Mouse (Mus musculus) CH12.LX (cell line): ENCODE data around the gene Cyth3. TPM values are rescaled to one million over a fixed set of nuclear protein-coding genes. Genes with fewer than 3 reads are reported as not detected.

Source experiments
- DNase-seq: peaks from one replicate; pipeline ENCODE4 v3.0.0-alpha.2; 2013; ENCODE audit errors: extremely low read depth
- H3K27ac ChIP-seq: 2 replicates; pipeline ENCODE4 v1.5.1; 2012; ENCODE audit warnings: low read depth, mild to moderate bottlenecking, control low read depth, moderate library complexity; ENCODE audit not compliant: insufficient read depth
- H3K27me3 ChIP-seq: replicated peaks from 2 replicates; pipeline ENCODE3; 2012; ENCODE audit warnings: inconsistent platforms
- H3K36me3 ChIP-seq, 2 experiments: replicated peaks in 1 of 2; 2 replicates each; pipeline versions ENCODE3 to v1.6.1; 2012; ENCODE audit warnings: inconsistent platforms in 1 of 2, low read length in 1 of 2, mild to moderate bottlenecking in 1 of 2, mixed read lengths in 1 of 2, moderate library complexity in 1 of 2; ENCODE audit not compliant: control insufficient read depth in 1 of 2, insufficient read depth in 1 of 2
- H3K4me1 ChIP-seq, 2 experiments: 2 replicates each; pipeline ENCODE4 v1.6.1; 2012; ENCODE audit warnings: inconsistent platforms in 1 of 2, moderate library complexity in 1 of 2; ENCODE audit not compliant: insufficient read depth in 2 of 2, control insufficient read depth in 1 of 2
- H3K4me2 ChIP-seq: 2 replicates; pipeline ENCODE4 v1.6.1; 2012; ENCODE audit warnings: low read depth, mild to moderate bottlenecking, control low read depth; ENCODE audit not compliant: poor library complexity, insufficient read depth, severe bottlenecking
- H3K4me3 ChIP-seq, 3 experiments: fragments of 150-350 bp in 1 of 3; sonication (generic) in 1 of 3; replicated peaks in 1 of 3; 2 replicates each; pipeline versions ENCODE3 to v1.5.1; 2011 to 2012; ENCODE audit warnings: low read depth in 2 of 3, low read length in 2 of 3, mild to moderate bottlenecking in 2 of 3, moderate library complexity in 2 of 3, control low read depth in 1 of 3, improper control_type of control experiment in 1 of 3, inconsistent platforms in 1 of 3, mixed read lengths in 1 of 3; ENCODE audit not compliant: poor library complexity in 1 of 3
- H3K79me2 ChIP-seq: replicated peaks from 2 replicates; pipeline ENCODE4 v1.6.1; 2012; ENCODE audit warnings: mild to moderate bottlenecking, moderate library complexity; ENCODE audit not compliant: control insufficient read depth, poor library complexity, insufficient read depth, severe bottlenecking; ENCODE audit errors: extremely low read depth
- H3K9ac ChIP-seq: 2 replicates; pipeline ENCODE4 v1.6.1; 2012; ENCODE audit warnings: low read depth, mild to moderate bottlenecking, control low read depth, moderate library complexity; ENCODE audit not compliant: insufficient read depth
- H3K9me3 ChIP-seq: replicated peaks from 2 replicates; pipeline ENCODE3; 2012; ENCODE audit warnings: low read length, inconsistent platforms, mixed read lengths
- BHLHE40 ChIP-seq: IDR thresholded peaks from 2 replicates; pipeline ENCODE4 v1.6.1; 2011; ENCODE audit warnings: mild to moderate bottlenecking, low read depth, low read length, improper control_type of control experiment
- E2F4 ChIP-seq: IDR thresholded peaks from 2 replicates; pipeline ENCODE4 v1.6.1; 2011; ENCODE audit warnings: low read depth, low read length, improper control_type of control experiment; ENCODE audit not compliant: insufficient replicate concordance
- ELF1 ChIP-seq: IDR thresholded peaks from 2 replicates; pipeline ENCODE4 v1.6.1; 2014; ENCODE audit warnings: low read depth, mild to moderate bottlenecking, inconsistent platforms, low read length, improper control_type of control experiment
- EP300 ChIP-seq: IDR thresholded peaks from 2 replicates; pipeline ENCODE4 v1.6.1; 2011; ENCODE audit warnings: low read length, improper control_type of control experiment
- HCFC1 ChIP-seq: IDR thresholded peaks from 2 replicates; pipeline ENCODE4 v1.6.1; 2012; ENCODE audit warnings: low read depth, mild to moderate bottlenecking, inconsistent platforms, low read length, improper control_type of control experiment
- JUND ChIP-seq: conservative IDR thresholded peaks from 2 replicates; pipeline ENCODE4 v1.6.1; 2011; ENCODE audit warnings: low read depth, low read length, improper control_type of control experiment
- MAFK ChIP-seq: IDR thresholded peaks from 2 replicates; pipeline ENCODE4 v1.6.1; 2011; ENCODE audit warnings: low read length, improper control_type of control experiment; ENCODE audit not compliant: insufficient replicate concordance
- MAX ChIP-seq: IDR thresholded peaks from 2 replicates; pipeline ENCODE4 v1.6.1; 2011; ENCODE audit warnings: low read length, improper control_type of control experiment
- MAZ ChIP-seq: IDR thresholded peaks from 2 replicates; pipeline ENCODE4 v1.6.1; 2012; ENCODE audit warnings: low read depth, mild to moderate bottlenecking, inconsistent platforms, low read length, improper control_type of control experiment, moderate library complexity
- MXI1 ChIP-seq: IDR thresholded peaks from 2 replicates; pipeline ENCODE4 v1.6.1; 2011; ENCODE audit warnings: mild to moderate bottlenecking, low read depth, low read length, improper control_type of control experiment
- POLR2A ChIP-seq: IDR thresholded peaks from 2 replicates; pipeline ENCODE4 v1.6.1; 2011; ENCODE audit warnings: low read depth, mild to moderate bottlenecking, improper control_type of control experiment, low read length
- SIN3A ChIP-seq: IDR thresholded peaks from 2 replicates; pipeline ENCODE4 v1.6.1; 2012; ENCODE audit warnings: low read length, improper control_type of control experiment, inconsistent platforms
- SMC3 ChIP-seq: IDR thresholded peaks from 2 replicates; pipeline ENCODE4 v1.6.1; 2011; ENCODE audit warnings: low read depth, low read length, improper control_type of control experiment
- TBP ChIP-seq: conservative IDR thresholded peaks from 2 replicates; pipeline ENCODE4 v1.6.1; 2011; ENCODE audit warnings: low read depth, low read length, improper control_type of control experiment
- TCF12 ChIP-seq: IDR thresholded peaks from 2 replicates; pipeline ENCODE4 v1.6.1; 2014; ENCODE audit warnings: low read depth, mild to moderate bottlenecking, inconsistent platforms, low read length, improper control_type of control experiment
- USF1 ChIP-seq: IDR thresholded peaks from 2 replicates; pipeline ENCODE4 v1.6.1; 2014; ENCODE audit warnings: low read depth, mild to moderate bottlenecking, inconsistent platforms, low read length, improper control_type of control experiment
- ZNF384 ChIP-seq: IDR thresholded peaks from 2 replicates; pipeline ENCODE4 v1.6.1; 2012; ENCODE audit warnings: low read depth, low read length, improper control_type of control experiment, inconsistent platforms
- dilution Hi-C: fragments of 300-500 bp; cut with MboI; formaldehyde crosslinking; loops from 2 replicates; pipeline ENCODE4 v1.14.3; 2020; ENCODE audit warnings: low sequenced_read_pairs; ENCODE audit not compliant: extremely low pct_unique_long_range_greater_than_20kb, extremely low pct_ligation_motif_present
- in situ Hi-C: fragments of 300-500 bp; cut with MboI; formaldehyde crosslinking; loops from 3 replicates; pipeline ENCODE4 v1.14.3; 2019; ENCODE audit warnings: low sequenced_read_pairs, low pct_ligation_motif_present, low pct_unique_long_range_greater_than_20kb, mixed read lengths
- polyA plus RNA-seq: library from polyadenylated mRNA; unstranded; fragments of >175 nt; gene quantifications from 2 replicates; pipeline ENCODE4 v1.2.1, GENCODE M21; 2012; ENCODE audit warnings: low read depth; ENCODE audit not compliant: insufficient read length
- total RNA-seq, 2 experiments: library from RNA; depleted of rRNA; stranded (reverse); fragments of 300-350 nt in 1 of 2; fragments of >200 nt in 1 of 2; gene quantifications; 2 replicates each; pipeline ENCODE4 v1.2.3; 2012 to 2014

The Cyth3 gene
- total and polyA plus RNA-seq, 3 experiments, result 3.3 to 5.4 (median 4.8) TPM

DNA sequence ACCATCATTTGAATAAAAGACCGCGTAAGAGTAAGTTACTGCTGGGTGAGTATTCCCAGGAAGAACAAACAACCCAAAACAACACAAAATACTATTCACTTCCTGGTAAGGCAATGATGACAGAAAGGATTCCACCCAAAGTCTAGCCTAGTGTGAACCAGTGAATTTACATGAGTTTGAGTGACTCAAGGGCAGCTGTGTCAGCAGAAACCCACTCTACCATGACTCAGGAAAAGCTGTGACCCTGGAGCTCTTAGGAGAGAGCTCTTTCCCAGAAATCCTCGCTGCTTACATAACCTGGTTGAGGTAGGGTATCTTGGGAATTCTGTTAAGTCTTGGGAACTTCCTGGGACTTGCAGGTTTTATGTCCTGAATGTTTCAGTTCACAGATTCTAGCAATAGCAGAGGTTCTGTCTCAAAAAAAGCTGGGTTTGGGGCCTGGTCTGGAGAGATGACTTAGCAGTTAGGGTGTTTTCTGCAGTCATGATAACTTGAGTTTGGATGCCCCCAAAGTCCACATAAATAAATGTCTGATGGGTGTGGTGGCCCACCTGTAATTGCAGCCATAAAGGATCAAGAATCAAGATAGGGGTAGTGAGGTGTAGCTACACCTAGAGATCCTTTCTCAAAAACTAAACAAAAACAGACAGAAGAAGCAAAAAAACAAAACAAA, 5.5 kb upstream of the Cyth3 start:
- H3K27me3 ChIP-seq, result peaks cover 11% of the 10 kb centered on the region
- DNase-seq, result no peak
- no peaks in the 10 kb centered on the region for H3K9me3 ChIP-seq
- H3K4me2 ChIP-seq, result no peak overlapping the region
- H3K36me3 ChIP-seq, result no peaks in the 10 kb centered on the region
- H3K4me3 ChIP-seq, result no peak overlapping the region
- no peak overlapping the region for H3K27ac ChIP-seq
- in situ Hi-C loops, result no loop called here
- dilution Hi-C loops, result no loop called here
- TF ChIP-seq MAFK (0 out of 2 replicates have a peak, but pooled peaks have one; percentile 34), SMC3 (no peak), E2F4 (no peak)
- no peak overlapping the region for H3K9ac ChIP-seq
- peaks cover 0 to 1% of the 10 kb centered on the region in 2 experiments; a peak in 2 of 4 replicates for H3K4me1 ChIP-seq
- H3K79me2 ChIP-seq, result no peaks in the 10 kb centered on the region

DNA sequence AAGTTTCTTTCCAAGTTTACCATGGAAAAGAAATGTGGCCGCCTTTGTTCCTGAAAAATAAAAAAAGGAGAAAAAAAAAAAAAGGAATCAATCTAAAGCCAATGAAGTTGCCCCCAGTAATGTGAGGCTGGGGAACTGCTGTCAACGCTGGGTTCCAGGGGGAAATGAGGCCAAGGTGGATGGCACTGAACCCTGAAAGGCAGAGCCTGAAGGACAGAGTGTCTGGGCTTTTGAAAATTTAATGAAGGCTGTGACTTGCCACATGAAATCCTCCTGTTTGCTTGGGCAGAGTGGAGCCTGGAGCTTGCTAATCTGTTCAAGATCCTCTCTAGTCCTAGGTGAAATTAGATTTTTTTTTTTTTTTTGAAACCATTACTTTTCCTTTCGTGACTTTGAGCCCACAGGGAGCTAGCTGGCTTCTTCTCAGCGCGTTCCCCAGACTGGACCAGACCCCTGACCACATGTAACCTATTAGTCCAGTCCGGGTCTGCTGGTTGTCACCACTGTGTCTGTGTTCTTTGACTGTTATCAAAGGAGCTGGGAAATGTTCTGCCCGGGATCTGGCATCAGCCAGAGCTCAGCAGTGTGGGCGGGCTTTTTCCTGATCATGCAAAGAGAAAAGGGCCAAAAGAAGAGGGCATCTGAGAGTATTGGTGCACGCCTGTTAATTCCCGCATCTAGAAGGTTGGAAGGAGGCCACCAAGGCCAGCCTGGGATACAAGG, 4.6 kb upstream of the Cyth3 start:
- in situ Hi-C loops, result no loop called here
- dilution Hi-C loops, result no loop called here
- no peak for DNase-seq
- H3K27me3 ChIP-seq, result peaks cover 11% of the 10 kb centered on the region
- no peak overlapping the region for H3K9ac ChIP-seq
- no peak overlapping the region for H3K4me2 ChIP-seq
- H3K27ac ChIP-seq, result no peak overlapping the region
- no peaks in the 10 kb centered on the region for H3K36me3 ChIP-seq
- no peak overlapping the region for H3K4me3 ChIP-seq
- H3K9me3 ChIP-seq, result no peaks in the 10 kb centered on the region
- H3K4me1 ChIP-seq, result peaks cover 0 to 5% of the 10 kb centered on the region in 2 experiments; a peak in 2 of 4 replicates
- no peak for TF ChIP-seq ELF1
- no peaks in the 10 kb centered on the region for H3K79me2 ChIP-seq

DNA sequence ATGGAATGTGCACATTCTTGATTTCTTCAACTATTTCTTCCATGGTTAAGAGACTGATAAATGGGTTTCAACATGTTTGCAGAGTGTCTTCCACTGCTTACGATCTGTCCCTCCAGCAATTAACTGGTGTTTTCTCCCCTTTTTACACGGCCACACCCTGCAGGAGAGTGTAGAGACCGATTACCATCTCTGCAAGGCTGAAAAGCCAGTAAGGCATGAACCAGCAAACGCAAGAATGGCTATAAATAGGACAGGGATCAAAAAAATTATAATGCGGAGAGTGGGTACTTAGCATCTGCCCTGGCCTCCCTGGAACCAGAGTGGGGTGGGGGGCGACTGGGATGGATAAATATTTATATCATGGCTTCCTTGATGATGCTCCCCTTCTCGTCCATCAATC, 3.7 kb upstream of the Cyth3 start:
- H3K4me2 ChIP-seq, result no peak overlapping the region
- TF ChIP-seq USF1, result no peak
- no peak for TF ChIP-seq ZNF384
- TF ChIP-seq POLR2A, result no peak
- TF ChIP-seq ELF1, result no peak
- TF ChIP-seq JUND, result no peak
- TF ChIP-seq MAFK, result no peak
- TF ChIP-seq TBP, result no peak
- no peak for TF ChIP-seq EP300
- TF ChIP-seq MAZ, result no peak
- no peak for TF ChIP-seq BHLHE40
- TF ChIP-seq TCF12, result no peak
- TF ChIP-seq SIN3A, result no peak
- no peak for TF ChIP-seq SMC3
- TF ChIP-seq HCFC1, result no peak
- no peak for TF ChIP-seq MXI1
- TF ChIP-seq MAX, result no peak
- DNase-seq, result no peak
- no peak overlapping the region for H3K9ac ChIP-seq
- H3K4me1 ChIP-seq, result peaks cover 0 to 8% of the 10 kb centered on the region in 2 experiments; a peak in 2 of 4 replicates
- peaks cover 18% of the 10 kb centered on the region for H3K27me3 ChIP-seq
- no peaks in the 10 kb centered on the region for H3K36me3 ChIP-seq
- no peaks in the 10 kb centered on the region for H3K9me3 ChIP-seq
- no peak overlapping the region for H3K4me3 ChIP-seq
- H3K79me2 ChIP-seq, result no peaks in the 10 kb centered on the region
- in situ Hi-C loops (no loop called here), dilution Hi-C loops (no loop called here)
- H3K27ac ChIP-seq, result no peak overlapping the region
